Mouse (Mus musculus) forebrain, postnatal 0 days (tissue): ENCODE results near the gene Sox5. TPM values are rescaled to one million over a fixed set of nuclear protein-coding genes. Genes with fewer than 3 reads are reported as not detected.

Experiments used
- ATAC-seq: fragments of 200-750 bp; cut with Nextera tagmentation; 2 replicates; pipeline ENCODE4 v1.8.0; 2017; ENCODE audit warnings: mild to moderate bottlenecking, moderate library complexity
- DNase-seq: peaks from one replicate; pipeline ENCODE4 v3.0.0-alpha.2; 2015
- H3K27ac ChIP-seq: fragments of 300-500 bp; sonication (generic); 2 replicates; pipeline ENCODE4 v1.5.1; 2014; ENCODE audit warnings: low read depth, mild to moderate bottlenecking, antibody characterized with exemption, low read length, moderate library complexity, mixed read lengths
- H3K27me3 ChIP-seq: fragments of 300-500 bp; sonication (generic); 2 replicates; pipeline ENCODE4 v1.6.1; 2014; ENCODE audit warnings: mild to moderate bottlenecking, low read length, mixed read lengths; ENCODE audit not compliant: insufficient read depth
- H3K36me3 ChIP-seq: fragments of 300-500 bp; sonication (generic); 2 replicates; pipeline ENCODE4 v1.6.1; 2014; ENCODE audit warnings: mild to moderate bottlenecking, moderate library complexity; ENCODE audit not compliant: insufficient read depth
- H3K4me1 ChIP-seq: fragments of 300-500 bp; sonication (generic); 2 replicates; pipeline ENCODE4 v1.6.1; 2014; ENCODE audit warnings: antibody characterized with exemption; ENCODE audit not compliant: insufficient read depth
- H3K4me2 ChIP-seq: fragments of 300-500 bp; sonication (generic); 2 replicates; pipeline ENCODE4 v1.6.1; 2014; ENCODE audit warnings: low read depth, mild to moderate bottlenecking, moderate library complexity
- H3K4me3 ChIP-seq: fragments of 300-500 bp; sonication (generic); 2 replicates; pipeline ENCODE4 v1.5.1; 2014; ENCODE audit warnings: low read depth, low read length, mixed read lengths
- H3K9ac ChIP-seq: fragments of 300-500 bp; sonication (generic); 2 replicates; pipeline ENCODE4 v1.6.1; 2014; ENCODE audit warnings: mild to moderate bottlenecking
- H3K9me3 ChIP-seq: fragments of 300-500 bp; sonication (generic); 2 replicates; pipeline ENCODE4 v1.6.1; 2016; ENCODE audit warnings: low read length
- CTCF ChIP-seq: sonication (generic); IDR thresholded peaks from 2 replicates; pipeline ENCODE4 v1.5.1; 2016; ENCODE audit warnings: antibody characterized with exemption, control low read depth, low read depth
- WGBS: fragments of 180-500 bp; shearing (Covaris S2); extraction: QIAGEN DNeasy Blood & Tissue Kit; methylation state at CpG from one replicate; pipeline ENCODE4 v1.1.7; 2014; 5-methylcytosine and 5-hydroxymethylcytosine counted together
- polyA plus RNA-seq: library from polyadenylated mRNA; unstranded; fragments of >200 nt; fragmentation: Nextera tagmentation; extraction: Ambion mirVana; gene quantifications from 2 replicates; pipeline ENCODE4 v1.2.1, GENCODE M21; 2015
- total RNA-seq: library from RNA; depleted of rRNA; stranded (reverse); fragments of >200 nt; gene quantifications from 2 replicates; pipeline ENCODE4 v1.2.3, GENCODE M21; 2014

Gene Sox5
- total and polyA plus RNA-seq, 2 experiments from 2014 or later: 31.6 to 62.8 TPM

DNA sequence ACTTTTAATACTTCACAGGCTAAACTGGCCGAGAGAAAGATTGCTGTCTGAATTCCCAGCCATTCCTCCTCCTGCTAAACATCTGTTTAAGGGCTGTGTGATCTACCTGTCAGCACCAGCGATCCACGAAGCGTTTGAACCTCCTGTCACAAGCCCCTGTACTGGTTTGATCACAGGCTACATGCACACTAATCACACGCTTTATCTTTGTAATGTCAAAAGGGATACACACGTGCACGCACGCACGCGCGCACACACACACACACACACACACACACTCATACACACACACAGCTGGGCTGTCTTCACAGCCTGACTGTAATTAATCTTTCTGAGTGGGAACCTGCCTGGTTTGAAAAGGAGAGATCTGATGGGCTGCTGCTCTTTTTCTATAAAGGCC, 784.2 kb downstream of the Sox5 start:
- WGBS: 66% methylated on average over 11 of the region's 11 CpGs
- H3K4me1 ChIP-seq: 0 out of 2 replicates have a peak, but pooled peaks cover 10% of the 10 kb centered on the region
- H3K27me3 ChIP-seq: no peaks in the 10 kb centered on the region
- DNase-seq: no peak
- no peaks in the 10 kb centered on the region for H3K9me3 ChIP-seq
- ATAC-seq: peak; percentile 25; the same call in 1 of the 2 replicates
- H3K4me3 ChIP-seq: no peak overlapping the region
- no peak overlapping the region for H3K9ac ChIP-seq
- H3K4me2 ChIP-seq: no peak overlapping the region
- no peaks in the 10 kb centered on the region for H3K36me3 ChIP-seq
- no peak overlapping the region for H3K27ac ChIP-seq
- no peak for TF ChIP-seq CTCF

DNA sequence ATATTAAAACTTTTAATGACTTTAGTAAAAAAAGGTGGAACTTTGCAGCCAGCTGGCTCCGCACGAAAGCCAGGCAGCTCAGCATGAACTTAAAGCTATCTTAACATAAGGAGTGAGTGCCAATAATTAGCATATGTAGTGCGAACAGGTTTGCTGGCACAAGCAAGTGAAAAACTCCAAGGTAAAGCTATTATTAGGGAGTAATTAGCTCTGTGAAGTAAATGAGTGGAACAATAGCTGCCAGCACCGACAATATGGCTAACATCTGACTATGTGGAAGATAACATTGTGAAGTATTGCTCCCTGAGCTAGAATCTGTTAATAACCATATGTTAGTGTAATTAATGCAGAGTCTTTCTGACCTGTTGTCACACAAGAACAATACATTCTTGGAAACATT, 786.7 kb downstream of the Sox5 start:
- ATAC-seq (peak; percentile 42; the same call in 1 of the 2 replicates), DNase-seq (peak; percentile 51)
- Histone ChIP-seq H3K4me2 (no peak overlapping the region), H3K9me3 (no peaks in the 10 kb centered on the region), H3K27ac (no peak overlapping the region), H3K4me3 (no peak overlapping the region), H3K4me1 (0 out of 2 replicates have a peak, but pooled peaks cover 10% of the 10 kb centered on the region), H3K36me3 (no peaks in the 10 kb centered on the region), H3K27me3 (no peaks in the 10 kb centered on the region), H3K9ac (no peak overlapping the region)
- 12% methylated on average over 4 of the region's 4 CpGs for WGBS
- no peak for TF ChIP-seq CTCF

DNA sequence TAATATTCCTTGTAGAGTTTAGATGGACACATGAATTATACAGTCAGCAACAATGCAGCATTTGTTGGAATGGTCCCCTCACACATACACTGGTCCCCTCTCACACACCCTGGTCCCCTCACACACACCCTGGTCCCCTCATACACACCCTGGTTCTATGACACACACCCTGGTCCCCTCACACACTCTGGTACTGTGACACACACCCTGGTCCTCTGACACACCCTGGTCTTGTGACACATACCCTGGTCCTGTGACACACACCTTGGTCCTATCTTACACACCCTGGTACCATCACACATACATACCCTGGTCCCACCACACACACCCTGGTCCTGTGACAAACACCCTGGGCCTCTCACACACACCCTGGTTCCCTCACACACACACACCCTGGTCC, 794.2 kb downstream of the Sox5 start:
- no peak overlapping the region for H3K4me3 ChIP-seq
- H3K36me3 ChIP-seq: no peaks in the 10 kb centered on the region
- no peaks in the 10 kb centered on the region for H3K4me1 ChIP-seq
- H3K27ac ChIP-seq: no peak overlapping the region
- ATAC-seq (no peak), DNase-seq (no peak)
- H3K9ac ChIP-seq: no peak overlapping the region
- no peaks in the 10 kb centered on the region for H3K27me3 ChIP-seq
- TF ChIP-seq CTCF: no peak
- H3K4me2 ChIP-seq: no peak overlapping the region
- no peaks in the 10 kb centered on the region for H3K9me3 ChIP-seq

DNA sequence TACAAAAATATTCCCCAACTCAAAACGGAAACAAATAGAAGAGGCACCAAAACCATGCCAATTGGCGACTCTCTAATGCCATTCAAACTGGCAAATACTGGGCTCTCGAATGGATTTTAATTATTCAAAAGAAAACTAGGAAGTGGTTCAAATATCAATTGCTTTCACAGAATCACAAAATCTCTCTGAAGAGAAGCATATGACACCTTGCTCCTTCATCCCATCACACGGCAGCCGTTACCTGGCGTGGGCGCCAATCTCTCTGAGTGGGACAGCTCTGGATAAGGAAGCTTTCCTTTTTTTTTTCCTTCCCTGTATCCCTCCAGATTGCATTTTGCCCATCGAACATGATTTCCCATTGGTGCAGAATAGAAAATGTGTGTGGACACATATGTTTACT, 801.6 kb downstream of the Sox5 start:
- ATAC-seq: peak; percentile 55; the same call in 1 of the 2 replicates
- Histone ChIP-seq H3K4me3 (no peak overlapping the region), H3K9ac (no peak overlapping the region), H3K4me1 (peaks cover 8% of the 10 kb centered on the region), H3K27ac (no peak overlapping the region), H3K36me3 (no peaks in the 10 kb centered on the region; the same call in 1 of the 2 replicates), H3K9me3 (no peaks in the 10 kb centered on the region), H3K4me2 (peak overlapping the region; percentile 24), H3K27me3 (no peaks in the 10 kb centered on the region)
- WGBS: 60% methylated on average over 8 of the region's 8 CpGs
- DNase-seq: peak; percentile 67
- TF ChIP-seq CTCF: no peak

DNA sequence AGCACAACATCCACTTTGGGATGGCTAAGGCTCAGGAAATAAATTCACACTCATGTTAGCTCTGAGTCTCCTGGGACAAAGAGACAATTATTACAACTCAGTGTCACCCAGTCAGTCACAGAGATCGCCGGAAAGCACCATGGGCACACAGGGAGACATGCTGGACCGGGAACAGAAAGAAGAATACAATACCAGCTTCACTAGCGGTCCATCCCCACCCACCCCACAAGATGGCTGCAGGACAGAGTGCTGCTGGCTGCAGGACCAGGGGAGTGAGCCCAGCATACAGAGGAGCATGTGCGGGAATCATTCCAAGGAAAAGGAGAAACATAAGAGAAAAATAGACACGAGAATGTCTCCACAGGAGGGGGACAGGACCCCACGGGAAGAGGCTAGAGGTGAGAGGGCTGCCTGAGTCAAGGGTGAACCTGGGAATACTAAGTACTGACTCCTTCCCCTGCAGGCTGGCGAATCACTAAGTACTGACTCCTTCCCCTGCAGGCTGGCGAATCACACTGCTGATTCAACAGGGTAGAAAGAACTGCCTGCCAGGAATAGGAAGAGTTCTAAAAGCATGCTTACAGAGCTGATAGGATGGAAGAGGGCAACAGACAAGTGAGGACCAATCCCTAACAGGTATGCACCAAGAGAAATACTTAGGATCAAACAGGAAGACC, 813.9 kb downstream of the Sox5 start:
- WGBS: 42% methylated on average over 9 of the region's 9 CpGs
- DNase-seq: no peak
- no peak overlapping the region for H3K4me2 ChIP-seq
- 0 out of 2 replicates have a peak, but pooled peaks have one; percentile 7 for TF ChIP-seq CTCF
- peak; percentile 47; the same call in 1 of the 2 replicates for ATAC-seq
- H3K9ac ChIP-seq: no peak overlapping the region
- H3K36me3 ChIP-seq: no peaks in the 10 kb centered on the region
- H3K27ac ChIP-seq: no peak overlapping the region
- H3K27me3 ChIP-seq: no peaks in the 10 kb centered on the region
- H3K4me3 ChIP-seq: no peak overlapping the region
- H3K9me3 ChIP-seq: no peaks in the 10 kb centered on the region
- 0 out of 2 replicates have a peak, but pooled peaks cover 5% of the 10 kb centered on the region for H3K4me1 ChIP-seq

DNA sequence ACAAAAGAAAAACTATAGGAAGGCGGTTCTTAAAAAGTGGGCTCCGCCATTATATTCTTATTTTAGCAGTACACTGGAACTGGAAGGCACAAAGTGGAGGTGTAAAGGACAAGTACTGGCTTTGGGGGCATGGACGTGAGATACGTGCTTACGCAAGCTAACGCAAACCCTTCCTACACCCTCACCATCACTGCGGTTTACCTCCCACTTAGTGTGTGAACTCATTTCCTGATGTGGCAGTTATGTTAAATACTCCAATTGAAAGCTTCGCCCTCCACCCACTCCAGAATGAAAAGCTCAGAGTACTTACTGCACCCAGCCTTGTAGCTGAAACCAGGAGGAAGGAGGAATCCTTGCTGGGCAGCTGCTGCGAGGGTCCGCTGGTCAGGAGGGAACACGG, 821.3 kb downstream of the Sox5 start:
- Histone ChIP-seq H3K27me3 (no peaks in the 10 kb centered on the region), H3K9ac (no peak overlapping the region), H3K4me1 (no peaks in the 10 kb centered on the region), H3K4me2 (no peak overlapping the region), H3K9me3 (no peaks in the 10 kb centered on the region), H3K4me3 (no peak overlapping the region), H3K27ac (no peak overlapping the region), H3K36me3 (no peaks in the 10 kb centered on the region)
- TF ChIP-seq CTCF: no peak
- 97% methylated on average over 11 of the region's 11 CpGs for WGBS
- ATAC-seq (no peak), DNase-seq (no peak)

DNA sequence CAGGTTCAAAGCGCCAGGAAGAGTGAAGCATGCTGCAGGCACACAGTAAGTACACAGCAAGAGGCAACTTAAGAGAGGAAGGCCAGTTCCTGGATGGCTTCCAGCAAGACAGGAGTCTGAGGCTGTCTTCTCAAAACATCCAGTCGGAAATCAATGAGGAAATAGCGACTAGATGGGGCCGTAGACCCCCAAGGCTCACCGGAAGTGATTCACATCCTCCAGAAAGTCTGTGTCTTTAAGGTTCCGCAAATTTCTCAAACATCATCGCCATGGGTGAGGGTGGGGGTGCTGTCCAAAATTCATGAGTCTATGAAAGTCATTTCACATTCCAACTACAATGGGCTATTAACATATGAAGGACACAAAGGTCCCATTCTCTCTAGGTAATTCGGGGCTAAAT, 821.7 kb downstream of the Sox5 start:
- 90% methylated on average over 8 of the region's 8 CpGs for WGBS
- no peak overlapping the region for H3K9ac ChIP-seq

More for the DNA sequence above, 821.7 kb downstream of the Sox5 start:
- Histone ChIP-seq H3K4me3 (no peak overlapping the region), H3K36me3 (no peaks in the 10 kb centered on the region), H3K27ac (no peak overlapping the region), H3K9me3 (no peaks in the 10 kb centered on the region), H3K4me2 (no peak overlapping the region), H3K4me1 (no peaks in the 10 kb centered on the region), H3K27me3 (no peaks in the 10 kb centered on the region)
- ATAC-seq: no peak
- no peak for DNase-seq
- TF ChIP-seq CTCF: no peak
